Comparison of ENCODE assay signal across 17 mouse cellular contexts in the genomic region with DNA sequence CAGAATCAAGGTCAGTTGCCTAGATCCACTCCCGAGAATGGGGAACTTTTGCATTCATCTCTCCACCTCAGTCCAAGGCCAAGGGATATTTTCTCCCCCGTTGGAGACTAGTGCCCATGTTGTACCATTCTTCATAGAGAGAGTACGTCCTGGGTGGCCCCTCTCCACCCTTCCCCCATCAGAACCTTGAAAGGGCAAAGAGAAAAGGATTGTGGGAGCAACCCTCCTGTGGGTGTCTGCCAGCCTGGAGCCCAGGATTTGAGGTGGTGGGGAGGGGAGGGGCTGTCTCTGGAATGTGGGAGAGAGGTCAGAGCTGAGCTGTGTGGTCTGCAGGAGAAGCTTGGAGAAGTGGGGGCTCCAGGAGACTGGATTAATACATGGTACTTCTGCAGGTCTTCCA. TPM values are rescaled to one million over a fixed set of nuclear protein-coding genes. Genes with fewer than 3 reads are reported as not detected.
DNase-seq lines count a peak whose midpoint lies in the region; ATAC-seq lines count a peak whose summit lies in the region.
"Had no signal": no experiment of that assay in that cellular context is flagged by ENCODE, and none has a peak within 500 bp of the region (broad histone marks: within the 10 kb centered on the region; RNA-seq: fewer than 3 reads in every experiment).

No protein-coding gene starts in this region.

- peaks cover 29% of the 10 kb centered on the region for H3K27me3 ChIP-seq in intestine, embryonic 16.5 days (replicated peaks; ENCODE audit: control insufficient read depth, insufficient read depth, low read length)

- H3K9ac ChIP-seq in intestine, embryonic 16.5 days (ENCODE audit: low read depth, low read length), result no peak overlapping the region
- H3K9ac ChIP-seq: liver, embryonic 13.5 days had no signal

- H3K9me3 ChIP-seq in intestine, embryonic 16.5 days (ENCODE audit: control insufficient read depth, low read length), result no peaks in the 10 kb centered on the region
- H3K9me3 ChIP-seq: liver, embryonic 13.5 days had no signal

- no peak overlapping the region for H3K4me3 ChIP-seq in intestine, embryonic 16.5 days (ENCODE audit: low read length)
- H3K4me3 ChIP-seq: liver, embryonic 13.5 days had no signal

- H3K36me3 ChIP-seq in intestine, embryonic 16.5 days (ENCODE audit: control insufficient read depth, insufficient read depth, low read length), result no peaks in the 10 kb centered on the region
- H3K36me3 ChIP-seq: liver, embryonic 13.5 days had no signal

- ATAC-seq in intestine, embryonic 16.5 days, result no peak

- H3K4me1 ChIP-seq in intestine, embryonic 16.5 days (ENCODE audit: control insufficient read depth, insufficient read depth, low read length), result peaks cover 11% of the 10 kb centered on the region

- H3K4me2 ChIP-seq in intestine, embryonic 16.5 days (ENCODE audit: low read depth, low read length), result no peak overlapping the region
- H3K4me2 ChIP-seq: heart, embryonic 11.5 days; liver, embryonic 13.5 days had no signal

- H3K27ac ChIP-seq in intestine, embryonic 16.5 days (ENCODE audit: low read length), result no peak overlapping the region
- H3K27ac ChIP-seq: liver, embryonic 13.5 days had no signal

- peak; percentile 44 for DNase-seq in cerebellum, adult 9-10 months
- no peak for DNase-seq in cerebellum, adult 11-12 months
- peak; percentile 22 for DNase-seq in kidney, postnatal 10 days
- no peak for DNase-seq in kidney, adult 8-10 months
- DNase-seq in right cerebral cortex, postnatal 10 days (ENCODE audit: low spot score in 2 of 2), result peak; percentile 65 to 68
- no peak for DNase-seq in right cerebral cortex, adult 18-20 months
- DNase-seq in urinary bladder, postnatal 4 days (ENCODE audit: low spot score in 2 of 2), result no peak
- DNase-seq: adrenal gland, postnatal 10 days; cerebellum, adult 8-10 months; gastrocnemius, postnatal 25 days; kidney, adult 9 months; liver, embryonic 13.5 days; thymus, adult 2 months had no signal

- 50% methylated on average over 3 of the region's 3 CpGs for WGBS in intestine, embryonic 16.5 days

RNA-seq across cellular contexts. Expression of a gene that starts 2.9 kb away (rescaled TPM):
- 0.07 and 0.10 TPM in 2 replicates for polyA plus RNA-seq in intestine, embryonic 16.5 days (2015; fragmentation: Nextera tagmentation; extraction: Ambion mirVana)

RNA-seq across cellular contexts. Expression of a gene that starts 14.8 kb away (rescaled TPM):
- polyA plus RNA-seq in intestine, embryonic 16.5 days (2015; fragmentation: Nextera tagmentation; extraction: Ambion mirVana), result not detected in 2 replicates
- polyA plus RNA-seq: limb, embryonic 11.5 days; liver, embryonic 13.5 days; lung, embryonic 16.5 days had no signal

RNA-seq across cellular contexts. Expression of a gene that starts 32.4 kb away (rescaled TPM):
- 5.0 and 5.6 TPM in 2 replicates for polyA plus RNA-seq in intestine, embryonic 16.5 days (2015; fragmentation: Nextera tagmentation; extraction: Ambion mirVana)

RNA-seq across cellular contexts. Expression of a gene that starts 46.0 kb away (rescaled TPM):
- 3.1 and 3.2 TPM in 2 replicates for polyA plus RNA-seq in intestine, embryonic 16.5 days (2015; fragmentation: Nextera tagmentation; extraction: Ambion mirVana)

Comparison
In these comparisons a context has a peak if more than half of its experiments do, and no peak if none do; other contexts are left out.
1. DNase-seq: peak in cerebellum, adult 9-10 months (single experiment), kidney, postnatal 10 days (single experiment) and right cerebral cortex, postnatal 10 days (2 of 2); none in cerebellum, adult 11-12 months (single experiment), kidney, adult 8-10 months (0 of 2), right cerebral cortex, adult 18-20 months (single experiment) and urinary bladder, postnatal 4 days (0 of 2).